Mouse (Mus musculus): Measurements from ENCODE around the gene Usp27x. TPM values are rescaled to one million over a fixed set of nuclear protein-coding genes. Genes with fewer than 3 reads are reported as not detected.

The Usp27x gene
- total RNA-seq (2021): 1 to 10 TPM; 1.5 TPM

GRCm38 (mm10) chrX:7375716-7376480, at the start of gene Usp27x:
Usp27x (minus strand) TSS chrX:7375830.
- peak; percentile 73 for DNase-seq

DNA sequence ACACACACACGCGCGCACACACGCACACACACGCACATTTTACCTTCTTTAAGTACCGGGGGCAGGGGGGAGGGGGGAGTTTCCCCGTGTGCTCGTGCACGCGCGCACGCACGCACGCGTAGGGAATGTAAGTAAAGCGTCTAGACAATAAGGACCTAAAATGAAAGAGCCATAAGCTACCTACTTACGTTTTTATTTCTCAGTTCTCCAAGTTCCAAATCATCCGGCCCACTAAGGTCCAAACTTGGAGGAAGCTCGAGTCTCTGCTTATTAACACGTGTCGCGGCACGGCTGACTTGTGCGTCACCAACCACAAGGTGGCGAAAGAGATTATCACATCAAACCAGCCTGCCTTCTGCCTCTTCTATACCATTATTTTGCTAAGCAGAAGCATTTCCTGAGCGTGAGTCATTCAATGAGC, 47.1 kb upstream of the Usp27x start:
- DNase-seq: peak; percentile 74

- no peak for DNase-seq
Observed at GRCm38 (mm10) chrX:7422166-7422565, 46.5 kb upstream of the Usp27x start.

GRCm38 (mm10) chrX:7421016-7421415, 45.4 kb upstream of the Usp27x start:
- DNase-seq: peak; percentile 76

- peak; percentile 59 for DNase-seq
Observed at GRCm38 (mm10) chrX:7416178-7416871, 40.7 kb upstream of the Usp27x start.

GRCm38 (mm10) chrX:7415308-7415707, 39.7 kb upstream of the Usp27x start:
- DNase-seq: no peak

DNA sequence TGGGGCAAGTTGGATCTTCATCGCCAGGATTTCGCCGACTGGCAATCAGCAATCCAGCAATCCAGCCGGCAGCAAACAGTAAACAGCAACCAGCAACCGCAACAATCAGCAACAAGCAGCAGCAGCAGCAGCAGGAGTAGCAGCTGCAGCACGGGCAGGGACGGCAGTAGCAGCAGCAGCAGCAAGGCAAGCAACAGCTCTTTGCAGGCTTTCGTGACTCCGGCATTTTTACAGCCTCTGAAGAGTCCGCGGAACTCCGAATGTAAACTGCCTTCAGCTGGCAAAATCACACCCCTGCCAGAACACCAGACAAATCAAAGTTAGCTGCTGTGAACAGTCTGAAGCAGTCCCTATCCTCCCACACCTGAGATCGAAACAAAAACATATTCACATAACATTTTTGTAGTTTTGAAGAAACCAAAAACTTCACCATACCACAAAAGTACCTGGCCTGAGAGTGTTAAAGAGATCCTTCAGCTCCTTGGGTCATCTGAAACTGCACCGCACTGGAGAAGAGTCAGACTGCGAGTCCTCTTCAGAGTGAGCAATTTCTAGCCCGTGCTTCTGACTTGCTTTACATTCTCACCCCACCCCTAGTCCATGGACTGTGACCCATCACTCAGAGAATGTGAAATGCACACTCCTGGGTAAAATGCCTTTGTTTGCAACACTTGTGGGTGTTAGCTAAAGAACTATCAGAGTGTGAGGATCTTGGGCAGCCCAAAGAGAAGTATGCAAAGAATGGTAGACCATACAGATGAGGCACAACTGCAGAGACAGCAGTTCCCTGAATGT, 36.8 kb upstream of the Usp27x start:
- no peak for DNase-seq

DNA sequence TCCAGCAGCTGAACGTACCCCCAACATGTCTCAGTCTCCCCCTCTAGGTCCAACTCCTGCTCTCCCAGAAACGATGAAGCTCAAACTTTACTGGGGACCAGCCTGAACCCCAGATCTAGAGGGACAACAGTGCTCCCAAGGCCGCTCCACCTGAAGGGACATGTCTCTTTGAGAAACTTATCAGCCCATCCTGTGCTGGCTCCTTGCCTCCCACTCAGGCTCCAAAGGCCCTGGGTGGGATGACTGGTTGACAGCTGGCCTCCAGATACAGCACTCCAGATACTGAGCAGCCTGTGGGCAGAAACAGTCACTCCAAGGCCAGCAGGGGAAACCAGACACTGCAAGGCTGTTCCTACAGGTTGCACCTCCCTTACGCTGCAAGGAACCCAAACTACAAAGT, 956 bp upstream of the Usp27x start:
- peak; percentile 14 for DNase-seq

DNA sequence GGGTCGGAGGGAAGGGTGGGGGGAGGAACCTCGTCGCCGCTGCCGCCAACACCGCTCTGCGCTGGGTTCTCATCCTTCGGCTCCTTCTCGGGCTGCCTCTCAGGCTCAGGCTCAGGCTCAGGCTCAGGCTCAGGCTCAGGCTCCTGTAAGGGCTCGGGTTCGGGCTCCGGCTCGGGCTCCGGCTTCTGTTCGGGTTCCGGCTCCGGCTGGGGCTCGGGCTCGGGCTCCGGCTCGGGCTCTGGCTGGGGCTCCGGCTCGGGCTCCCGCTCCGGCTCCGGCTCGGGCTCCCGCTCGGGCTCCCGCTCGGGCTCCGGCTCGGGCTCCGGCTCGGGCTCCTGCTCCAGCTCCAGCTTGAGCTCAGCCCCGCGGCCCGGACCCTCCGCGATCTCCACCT, 311 bp downstream of the Usp27x start:
- DNase-seq: no peak

DNA sequence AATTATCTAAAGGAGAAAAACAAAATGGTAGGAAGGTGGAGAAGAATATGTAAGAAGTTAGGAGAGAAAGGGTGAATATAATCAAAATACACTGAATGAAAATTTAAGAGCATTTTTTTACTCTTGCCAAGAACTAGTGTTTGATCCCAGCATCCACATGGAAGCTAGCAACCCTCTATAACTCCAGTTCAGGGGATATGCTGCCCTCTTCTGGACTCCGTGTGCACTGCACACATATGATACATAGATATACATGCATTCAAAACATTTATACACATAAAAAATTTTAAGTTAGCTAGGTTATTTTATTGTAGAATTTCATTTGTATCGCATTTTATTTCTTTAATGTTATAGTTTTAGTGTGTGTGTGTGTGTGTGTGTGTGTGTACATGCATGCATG, 50.2 kb downstream of the Usp27x start:
- DNase-seq: no peak

- peak; percentile 72 for DNase-seq
Observed at GRCm38 (mm10) chrX:7322288-7322687, 53.3 kb downstream of the Usp27x start.

Other genes with a start within 250 kb of the Usp27x start
- 10 to 100 TPM; 26.3 to 27.3 TPM for gene Clcn5, start 56.5 kb downstream of the Usp27x start, total RNA-seq (2021)
- gene Foxp3, start 197.8 kb upstream of the Usp27x start, total RNA-seq (2021): not detected
- 1 to 10 TPM; 2.7 to 2.8 TPM for gene Ppp1r3f, start 198.5 kb upstream of the Usp27x start, total RNA-seq (2021)
- gene Ccdc22, start 229.7 kb upstream of the Usp27x start, total RNA-seq (2021): 10 to 100 TPM; 12.1 to 12.7 TPM
- not detected for gene Cacna1f, start 231.3 kb upstream of the Usp27x start, total RNA-seq (2021)